Mouse (Mus musculus): Measurements from ENCODE around the gene Slc18a3. TPM values are rescaled to one million over a fixed set of nuclear protein-coding genes. Genes with fewer than 3 reads are reported as not detected.

Gene Slc18a3
- polyA plus RNA-seq (2015; fragmentation: Nextera tagmentation; extraction: Ambion mirVana) = not detected in 2 replicates

DNA sequence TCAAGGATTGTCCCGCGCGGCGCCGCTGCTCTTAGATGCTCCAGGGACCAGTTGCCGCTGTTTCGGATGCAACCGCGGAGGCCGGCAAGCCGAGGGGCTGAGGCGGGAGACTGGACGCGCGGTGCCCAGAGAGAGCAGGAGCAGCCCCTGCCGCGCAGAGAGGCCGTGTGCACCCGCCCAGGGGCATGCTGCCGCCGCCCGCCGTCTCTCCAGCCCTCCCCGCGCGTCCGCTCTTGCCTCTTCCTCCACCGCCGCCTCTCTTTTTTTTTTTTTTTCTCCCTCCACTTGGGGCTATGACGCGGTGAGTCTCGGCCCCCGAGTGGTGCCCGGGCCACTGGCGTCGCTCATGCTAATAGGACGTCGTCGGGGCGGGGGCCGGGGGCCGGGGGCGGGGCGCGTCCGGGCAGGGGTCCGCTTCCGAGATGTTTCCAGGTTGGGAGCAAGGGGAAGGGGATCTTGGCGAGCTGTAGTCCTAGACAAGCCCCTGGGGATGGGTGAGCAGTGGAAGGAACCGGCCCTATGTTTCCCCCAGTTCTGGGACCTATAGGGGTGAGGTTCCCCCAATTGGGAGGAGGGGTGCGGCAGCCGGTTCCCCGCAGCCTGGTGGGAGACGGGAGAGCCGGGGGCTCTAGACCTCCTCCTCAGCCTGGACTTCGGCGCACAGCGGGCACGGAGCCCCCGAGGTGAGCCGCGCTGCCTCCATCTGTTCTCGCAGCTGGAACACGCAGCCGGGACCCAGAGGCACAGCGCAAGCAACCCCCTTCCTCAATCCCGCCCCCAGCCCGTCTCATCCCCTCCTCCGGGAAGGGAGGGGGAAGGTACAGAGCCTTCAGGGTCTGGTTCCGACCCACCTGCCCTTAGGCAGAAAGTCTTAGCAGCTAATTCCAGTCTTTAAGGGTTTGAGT is at the start of gene Slc18a3:
Slc18a3 (minus strand) TSS at position 250 of the 905 bp plus-strand sequence.
- 1% methylated on average over 65 of the region's 70 CpGs for WGBS (ENCODE audit: insufficient replicate concordance)
- peaks cover 79% of the 10 kb centered on the region for H3K27me3 ChIP-seq
- no peaks in the 10 kb centered on the region for H3K36me3 ChIP-seq (replicated peaks)
- ATAC-seq (ENCODE audit: insufficient read depth) = no peak
- H3K4me1 ChIP-seq (replicated peaks) = 0 out of 2 replicates have a peak, but pooled peaks cover 2% of the 10 kb centered on the region
- no peaks in the 10 kb centered on the region for H3K9me3 ChIP-seq (replicated peaks)
- no peak within 1 kb of the TSS for H3K27ac ChIP-seq (replicated peaks)
- H3K4me3 ChIP-seq (replicated peaks) = no peak within 1 kb of the TSS
- no peak within 1 kb of the TSS for H3K9ac ChIP-seq
- no peak within 1 kb of the TSS for H3K4me2 ChIP-seq

DNA sequence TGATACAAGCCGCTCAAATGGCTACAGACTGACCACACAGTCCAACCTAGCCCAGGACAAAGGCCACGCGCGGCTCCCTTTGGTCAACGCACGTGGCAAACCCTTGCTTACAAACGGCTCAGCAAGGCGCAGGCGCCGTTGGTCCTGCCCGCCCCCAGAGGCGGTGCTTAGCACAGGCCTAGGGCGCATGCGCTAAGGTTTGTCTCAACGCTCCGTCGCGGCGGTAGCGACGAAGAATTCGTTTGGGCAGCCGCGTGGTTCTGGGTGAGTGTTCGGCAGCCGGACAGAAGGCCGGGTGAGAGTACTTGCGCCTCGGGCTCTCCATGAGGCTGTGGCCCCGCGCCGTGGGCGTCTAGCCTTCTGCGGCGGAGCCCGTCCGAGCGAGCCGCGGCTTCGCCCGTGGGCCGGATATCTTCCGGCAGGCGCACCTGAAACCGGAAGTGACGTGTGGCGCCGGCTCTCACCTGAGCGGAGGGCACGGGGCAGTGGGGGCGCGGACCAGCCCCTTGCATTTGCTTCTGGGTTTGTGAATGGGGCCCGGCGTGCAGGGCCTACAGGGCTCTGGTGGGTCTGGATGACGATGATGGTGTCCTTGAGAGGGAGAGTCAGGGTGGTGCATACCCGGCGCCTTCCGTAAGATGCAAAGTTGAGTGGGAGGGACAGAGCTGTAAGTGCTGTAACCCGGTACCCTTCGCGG is 48.8 kb upstream of the Slc18a3 start, which contains the start of gene Ercc6:
Ercc6 (plus strand) TSS at position 186 of the 697 bp plus-strand sequence.
- WGBS (ENCODE audit: insufficient replicate concordance) = under 1% methylated on average over 62 of the region's 62 CpGs

DNA sequence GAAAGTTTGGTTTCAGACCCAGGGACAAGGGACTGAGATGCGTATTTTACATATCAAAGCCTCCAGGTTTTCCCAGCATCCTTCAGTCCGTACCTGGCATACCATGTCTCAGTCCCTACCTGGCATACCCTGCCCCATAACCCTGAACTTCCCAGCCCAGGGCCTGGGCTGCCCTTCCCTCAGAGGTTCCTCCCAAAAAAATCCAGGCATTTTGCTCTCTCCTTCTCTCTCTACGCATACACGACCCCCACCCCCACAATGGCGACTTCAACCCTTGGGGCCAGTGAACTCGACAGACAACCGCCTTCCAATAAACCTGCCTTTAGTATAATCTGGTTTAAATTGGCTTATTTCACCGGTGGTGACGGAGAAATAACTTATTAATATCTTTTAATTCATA is 48.3 kb upstream of the Slc18a3 start:
- Histone ChIP-seq H3K27ac (replicated peaks) (peak overlapping the region; percentile 24; the same call in 1 of the 2 replicates), H3K9me3 (replicated peaks) (no peaks in the 10 kb centered on the region), H3K36me3 (replicated peaks) (peaks cover 12% of the 10 kb centered on the region), H3K9ac (peak overlapping the region; percentile 74; the same call in 1 of the 2 replicates), H3K4me3 (replicated peaks) (peak overlapping the region; percentile 85), H3K4me1 (replicated peaks) (peaks cover 31% of the 10 kb centered on the region), H3K27me3 (no peaks in the 10 kb centered on the region), H3K4me2 (peak overlapping the region; percentile 84)
- WGBS (ENCODE audit: insufficient replicate concordance) = 37% methylated on average over 9 of the region's 9 CpGs
- ATAC-seq (ENCODE audit: insufficient read depth) = no peak

More for the DNA sequence above, 48.8 kb upstream of the Slc18a3 start, which contains the start of gene Ercc6:
- H3K4me2 ChIP-seq = peak within 1 kb of the TSS; percentile 84
- no peaks in the 10 kb centered on the region for H3K9me3 ChIP-seq (replicated peaks)
- peak; percentile 92 for ATAC-seq (ENCODE audit: insufficient read depth)
- H3K36me3 ChIP-seq (replicated peaks) = peaks cover 15% of the 10 kb centered on the region
- H3K27ac ChIP-seq (replicated peaks) = peak within 1 kb of the TSS; percentile 79
- no peaks in the 10 kb centered on the region for H3K27me3 ChIP-seq
- peak within 1 kb of the TSS; percentile 74 for H3K9ac ChIP-seq
- H3K4me1 ChIP-seq (replicated peaks) = peaks cover 25% of the 10 kb centered on the region
- peak within 1 kb of the TSS; percentile 85 for H3K4me3 ChIP-seq (replicated peaks)

DNA sequence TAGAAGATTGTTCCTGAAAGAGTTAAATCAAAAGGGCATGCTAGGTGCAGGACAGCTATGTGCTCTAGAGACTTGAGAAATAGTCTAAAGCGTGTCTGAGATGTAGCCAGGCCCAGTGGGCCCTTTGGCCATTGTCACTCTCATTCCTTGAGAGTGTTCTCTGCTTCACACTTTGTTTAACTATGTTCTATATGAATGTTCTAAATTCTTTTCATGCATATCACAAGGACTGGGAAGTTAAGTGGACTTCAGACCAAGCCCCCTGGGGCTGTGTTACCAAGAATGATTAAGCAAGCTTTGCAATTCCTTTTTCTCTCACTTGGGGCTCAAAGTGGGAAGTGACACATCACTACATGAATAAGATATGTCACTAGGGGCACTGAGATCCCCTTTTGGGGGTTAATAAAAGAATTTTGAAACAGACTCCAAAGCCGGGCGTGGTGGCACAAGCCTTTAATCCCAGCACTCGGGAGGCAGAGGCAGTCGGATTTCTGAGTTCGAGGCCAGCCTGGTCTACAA is 44.9 kb upstream of the Slc18a3 start:
- no peak overlapping the region for H3K9ac ChIP-seq
- no peaks in the 10 kb centered on the region for H3K9me3 ChIP-seq (replicated peaks)
- no peak overlapping the region for H3K4me2 ChIP-seq
- 59% methylated on average over 6 of the region's 6 CpGs for WGBS (ENCODE audit: insufficient replicate concordance)
- H3K36me3 ChIP-seq (replicated peaks) = no peaks in the 10 kb centered on the region
- ATAC-seq (ENCODE audit: insufficient read depth) = no peak
- no peaks in the 10 kb centered on the region for H3K27me3 ChIP-seq
- H3K27ac ChIP-seq (replicated peaks) = no peak overlapping the region
- H3K4me1 ChIP-seq (replicated peaks) = peaks cover 28% of the 10 kb centered on the region
- no peak overlapping the region for H3K4me3 ChIP-seq (replicated peaks)

DNA sequence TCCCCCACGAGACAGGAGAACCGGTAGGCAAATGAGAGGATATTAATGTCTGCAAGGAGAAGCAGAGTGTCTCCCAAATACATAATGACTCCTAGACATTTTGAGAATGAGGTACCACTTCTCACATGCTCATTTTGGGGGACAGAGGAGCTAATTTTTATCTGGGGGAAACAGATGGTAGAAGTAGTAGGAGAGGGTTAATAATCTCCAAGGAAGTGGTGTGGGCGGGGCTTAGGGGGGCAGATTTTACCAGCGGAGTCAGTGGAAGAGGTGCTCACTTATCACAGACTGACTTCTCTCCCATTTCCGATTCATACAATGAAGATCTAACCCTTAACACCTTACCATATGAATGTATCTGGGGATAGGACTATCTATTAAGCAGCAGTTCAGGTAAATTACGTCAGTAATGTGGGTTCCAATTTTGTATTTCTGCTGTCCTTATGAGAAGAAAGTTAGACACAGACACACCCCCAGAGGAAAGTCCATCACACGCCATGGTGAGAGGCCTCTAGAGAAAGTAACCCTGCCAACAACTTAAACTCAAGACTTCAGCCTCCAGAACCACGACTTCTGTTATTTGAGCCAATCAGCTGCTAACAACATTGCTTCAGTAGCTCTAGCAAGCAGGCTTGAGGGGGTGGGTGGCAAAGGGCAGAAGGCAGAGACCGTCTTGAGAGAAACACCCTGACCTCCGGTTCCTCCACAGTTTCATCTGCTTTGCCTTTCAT is 43.6 kb upstream of the Slc18a3 start:
- 14% methylated on average over 10 of the region's 10 CpGs for WGBS (ENCODE audit: insufficient replicate concordance)
- Histone ChIP-seq H3K9ac (no peak overlapping the region), H3K27ac (replicated peaks) (no peak overlapping the region), H3K9me3 (replicated peaks) (no peaks in the 10 kb centered on the region), H3K27me3 (no peaks in the 10 kb centered on the region), H3K4me1 (replicated peaks) (peaks cover 20% of the 10 kb centered on the region), H3K36me3 (replicated peaks) (no peaks in the 10 kb centered on the region), H3K4me3 (replicated peaks) (no peak overlapping the region), H3K4me2 (peak overlapping the region; percentile 30; the same call in 1 of the 2 replicates)
- ATAC-seq (ENCODE audit: insufficient read depth) = no peak

DNA sequence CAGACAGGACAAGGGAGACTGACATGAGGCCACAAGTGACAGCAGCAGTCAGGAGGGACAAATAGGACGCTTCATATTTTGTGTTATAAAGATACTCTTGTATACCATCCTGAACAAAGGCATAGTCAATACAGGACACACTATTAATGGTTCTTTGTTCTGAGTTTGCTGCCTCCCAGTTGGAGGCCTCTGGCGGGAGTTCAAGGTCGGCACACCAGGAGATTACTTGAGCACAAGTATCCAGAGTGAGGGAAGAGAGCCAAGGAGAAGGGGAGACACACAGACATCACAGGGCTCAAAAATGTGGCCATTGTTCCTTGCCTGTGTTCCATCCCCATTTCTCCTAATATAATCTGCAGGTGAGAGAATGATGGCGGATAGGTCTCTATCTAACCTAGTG is 42.6 kb upstream of the Slc18a3 start:
- Histone ChIP-seq H3K36me3 (replicated peaks) (no peaks in the 10 kb centered on the region), H3K4me1 (replicated peaks) (peaks cover 15% of the 10 kb centered on the region), H3K9ac (no peak overlapping the region), H3K27ac (replicated peaks) (no peak overlapping the region), H3K4me2 (no peak overlapping the region), H3K27me3 (no peaks in the 10 kb centered on the region), H3K4me3 (replicated peaks) (no peak overlapping the region), H3K9me3 (replicated peaks) (no peaks in the 10 kb centered on the region)
- 67% methylated on average over 4 of the region's 4 CpGs for WGBS (ENCODE audit: insufficient replicate concordance)
- no peak for ATAC-seq (ENCODE audit: insufficient read depth)

DNA sequence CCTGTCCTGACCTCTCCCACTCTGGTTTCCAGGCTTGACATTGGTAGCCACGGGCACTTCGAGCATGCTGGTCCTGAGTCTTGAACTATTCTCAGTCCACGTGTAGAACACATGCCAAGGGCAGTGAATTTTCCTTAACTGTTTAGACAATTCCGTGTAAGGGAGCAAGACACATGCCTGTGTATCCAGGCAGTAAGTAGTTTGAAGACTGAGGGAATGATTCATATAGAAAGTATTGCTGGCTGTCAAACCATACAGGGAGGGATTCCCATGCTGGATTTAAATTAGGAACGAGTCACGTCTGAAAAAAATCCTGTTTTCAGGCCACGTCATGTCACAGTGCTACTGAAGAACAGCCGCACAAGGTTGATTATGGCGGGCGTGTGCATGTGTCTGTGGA is 41.7 kb upstream of the Slc18a3 start:
- no peak overlapping the region for H3K4me3 ChIP-seq (replicated peaks)
- no peaks in the 10 kb centered on the region for H3K27me3 ChIP-seq
- 59% methylated on average over 10 of the region's 10 CpGs for WGBS (ENCODE audit: insufficient replicate concordance)
- no peak for ATAC-seq (ENCODE audit: insufficient read depth)
- no peak overlapping the region for H3K4me2 ChIP-seq
- no peaks in the 10 kb centered on the region for H3K36me3 ChIP-seq (replicated peaks)
- no peaks in the 10 kb centered on the region for H3K9me3 ChIP-seq (replicated peaks)
- no peak overlapping the region for H3K27ac ChIP-seq (replicated peaks)
- no peak overlapping the region for H3K9ac ChIP-seq
- peaks cover 15% of the 10 kb centered on the region for H3K4me1 ChIP-seq (replicated peaks)

DNA sequence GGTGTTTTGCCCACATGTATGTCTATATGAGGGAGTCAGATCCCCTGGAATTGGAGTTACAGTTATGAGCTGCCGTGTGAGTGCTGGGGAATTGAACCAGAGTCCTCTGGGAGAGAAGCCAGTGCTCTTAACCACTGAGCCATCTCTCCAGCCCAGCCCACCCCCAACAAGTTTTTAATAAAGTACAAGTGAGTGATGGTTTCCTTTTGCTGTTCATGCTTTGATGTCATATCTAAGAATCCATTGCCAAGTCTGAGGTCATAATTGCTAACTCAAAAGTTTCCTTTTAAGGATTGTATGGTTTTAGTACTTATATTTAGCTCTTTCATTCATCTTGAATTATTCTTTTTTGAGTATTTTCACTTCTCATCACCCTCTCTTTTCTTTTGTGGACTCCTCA is 39.2 kb upstream of the Slc18a3 start:
- Histone ChIP-seq H3K4me3 (replicated peaks) (no peak overlapping the region), H3K4me1 (replicated peaks) (peaks cover 13% of the 10 kb centered on the region), H3K36me3 (replicated peaks) (no peaks in the 10 kb centered on the region), H3K9me3 (replicated peaks) (no peaks in the 10 kb centered on the region), H3K9ac (no peak overlapping the region), H3K27ac (replicated peaks) (no peak overlapping the region), H3K27me3 (no peaks in the 10 kb centered on the region), H3K4me2 (no peak overlapping the region)
- WGBS (ENCODE audit: insufficient replicate concordance) = 48% methylated on average over 1 of the region's 1 CpGs
- no peak for ATAC-seq (ENCODE audit: insufficient read depth)

DNA sequence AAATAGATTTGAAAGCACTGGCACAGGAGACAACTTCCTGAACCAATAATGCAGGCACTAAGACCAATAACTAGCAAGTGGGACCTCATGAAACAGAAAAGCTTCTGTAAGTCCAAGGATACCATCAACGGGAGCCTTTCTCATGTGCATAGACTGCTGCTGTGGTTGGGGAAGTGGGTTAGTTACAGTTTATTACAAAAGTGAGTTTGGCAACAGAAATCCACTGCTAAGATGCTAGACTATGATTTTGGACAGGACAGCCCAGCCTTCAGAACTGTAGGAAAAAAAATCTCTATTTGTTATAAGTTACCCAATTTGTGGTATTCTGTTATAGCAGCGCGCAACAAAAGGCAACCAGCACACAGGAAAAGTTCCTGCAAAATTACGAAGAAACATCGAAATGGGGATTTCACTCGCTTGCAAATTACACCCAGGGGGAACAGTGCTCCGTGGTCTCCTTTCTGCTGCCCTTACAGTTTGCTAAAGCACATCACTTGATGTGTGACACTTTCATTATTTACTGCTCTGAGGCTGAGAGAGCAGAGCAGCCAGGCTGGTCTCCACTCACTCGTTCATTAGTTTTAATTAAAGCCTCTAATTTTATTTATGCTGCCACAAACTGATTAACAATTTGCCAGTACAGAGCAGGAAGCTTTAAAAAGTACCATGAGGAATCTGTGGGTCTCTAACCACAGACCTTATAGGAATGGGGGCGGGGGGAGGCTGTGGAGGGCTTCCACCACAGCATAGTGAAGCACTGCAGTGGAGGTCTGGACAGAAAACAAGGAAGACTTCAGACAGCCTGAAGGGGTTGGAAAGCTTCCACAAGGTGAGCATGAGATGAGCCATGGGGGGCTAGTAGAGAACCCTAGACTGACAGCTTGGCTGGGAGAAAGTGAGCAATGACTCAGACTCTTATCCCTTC is 38.4 kb upstream of the Slc18a3 start:
- H3K4me3 ChIP-seq (replicated peaks) = no peak overlapping the region
- no peaks in the 10 kb centered on the region for H3K36me3 ChIP-seq (replicated peaks)
- WGBS (ENCODE audit: insufficient replicate concordance) = 54% methylated on average over 9 of the region's 9 CpGs
- no peaks in the 10 kb centered on the region for H3K27me3 ChIP-seq
- no peak overlapping the region for H3K9ac ChIP-seq
- H3K27ac ChIP-seq (replicated peaks) = no peak overlapping the region
- ATAC-seq (ENCODE audit: insufficient read depth) = no peak
- no peaks in the 10 kb centered on the region for H3K9me3 ChIP-seq (replicated peaks)
- no peak overlapping the region for H3K4me2 ChIP-seq
- H3K4me1 ChIP-seq (replicated peaks) = peaks cover 5% of the 10 kb centered on the region

DNA sequence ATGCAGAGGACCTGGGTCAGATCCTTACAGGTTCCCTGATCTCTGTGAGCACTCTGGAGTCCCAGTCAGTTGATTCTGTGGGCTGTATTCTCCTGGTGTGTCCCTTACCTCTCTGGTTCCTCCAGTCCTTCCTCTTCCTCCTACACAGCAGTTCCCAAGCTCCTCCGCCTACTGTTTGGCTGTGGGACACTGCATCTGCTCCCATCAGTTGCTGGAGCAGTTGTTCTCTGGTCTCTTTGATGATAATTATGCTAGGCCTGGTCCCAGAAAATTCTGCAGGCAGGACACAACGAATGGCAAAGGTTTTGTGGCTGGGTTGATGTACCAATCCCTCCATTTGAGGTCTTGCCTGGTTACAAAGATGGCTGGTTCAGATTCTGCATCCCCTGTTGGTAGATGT is 36.7 kb upstream of the Slc18a3 start:
- no peak overlapping the region for H3K4me3 ChIP-seq (replicated peaks)
- H3K27me3 ChIP-seq = no peaks in the 10 kb centered on the region
- no peaks in the 10 kb centered on the region for H3K36me3 ChIP-seq (replicated peaks)
- H3K9me3 ChIP-seq (replicated peaks) = no peaks in the 10 kb centered on the region
- 31% methylated on average over 2 of the region's 2 CpGs for WGBS (ENCODE audit: insufficient replicate concordance)
- H3K9ac ChIP-seq = no peak overlapping the region
- H3K4me1 ChIP-seq (replicated peaks) = no peaks in the 10 kb centered on the region
- H3K27ac ChIP-seq (replicated peaks) = no peak overlapping the region
- no peak for ATAC-seq (ENCODE audit: insufficient read depth)
- no peak overlapping the region for H3K4me2 ChIP-seq

Data from liver, embryonic 15.5 days (tissue).